Mouse (Mus musculus) left cerebral cortex, adult 11 months (tissue): ENCODE measurements around the gene Sobp.

Source experiments
- DNase-seq: peaks from one replicate; pipeline ENCODE4 v3.0.0; 2022; ENCODE audit warnings: low spot score

Gene Sobp

DNA sequence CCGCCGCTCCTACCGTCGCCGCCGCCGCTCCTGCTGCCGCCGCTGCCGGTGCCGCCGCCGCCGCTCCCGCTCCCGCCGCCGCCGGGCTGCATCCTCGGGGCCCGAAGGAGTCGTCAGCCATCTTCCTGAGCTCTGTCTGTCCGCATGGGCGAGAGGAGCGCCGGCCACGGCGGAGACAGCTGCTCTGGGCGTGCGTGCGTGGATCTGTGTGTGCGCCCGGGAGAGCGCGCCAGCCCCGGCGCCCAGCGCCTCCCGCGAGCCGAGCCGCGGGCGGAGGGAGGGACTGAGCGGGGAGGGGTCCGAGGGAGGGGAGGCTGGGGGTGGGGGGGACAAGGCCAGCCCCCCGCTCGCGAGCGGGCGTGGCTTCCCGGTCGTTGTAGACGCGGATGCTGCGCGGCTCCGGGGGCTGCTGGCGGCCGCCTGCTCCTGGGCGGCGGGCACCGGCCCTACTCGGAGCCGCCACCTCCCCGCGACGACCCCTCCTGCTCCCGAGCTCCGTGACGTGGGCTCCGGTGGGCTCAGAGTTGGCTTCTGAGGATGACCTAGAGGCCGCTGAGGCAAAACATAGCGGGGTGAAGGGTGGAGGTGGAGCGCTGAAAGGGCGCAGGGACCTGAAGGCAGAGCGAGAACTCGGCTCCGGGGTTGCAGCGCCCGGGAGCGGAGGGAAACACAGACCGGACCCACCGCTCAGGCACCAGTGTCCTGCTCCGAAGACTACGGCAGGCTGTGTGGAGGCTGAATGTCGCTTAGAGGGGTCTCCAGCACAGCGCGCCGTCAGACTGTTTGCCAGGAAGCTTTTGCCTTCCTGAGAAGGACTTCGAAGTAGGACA lies at the start of gene Sobp, which contains the start of gene 9030612E09Rik:
TSS of gene Sobp (minus strand) at position 205 of the 830 bp plus-strand sequence.
TSS of gene 9030612E09Rik (plus strand) at position 379 of the 830 bp plus-strand sequence.
- DNase-seq: peak; percentile 62

- no peak for DNase-seq
Measured at GRCm38 (mm10) chr10:43223391-43223790, 49.1 kb upstream of the Sobp start.

- no peak for DNase-seq
Measured at GRCm38 (mm10) chr10:43221659-43222058, 47.3 kb upstream of the Sobp start.

DNA sequence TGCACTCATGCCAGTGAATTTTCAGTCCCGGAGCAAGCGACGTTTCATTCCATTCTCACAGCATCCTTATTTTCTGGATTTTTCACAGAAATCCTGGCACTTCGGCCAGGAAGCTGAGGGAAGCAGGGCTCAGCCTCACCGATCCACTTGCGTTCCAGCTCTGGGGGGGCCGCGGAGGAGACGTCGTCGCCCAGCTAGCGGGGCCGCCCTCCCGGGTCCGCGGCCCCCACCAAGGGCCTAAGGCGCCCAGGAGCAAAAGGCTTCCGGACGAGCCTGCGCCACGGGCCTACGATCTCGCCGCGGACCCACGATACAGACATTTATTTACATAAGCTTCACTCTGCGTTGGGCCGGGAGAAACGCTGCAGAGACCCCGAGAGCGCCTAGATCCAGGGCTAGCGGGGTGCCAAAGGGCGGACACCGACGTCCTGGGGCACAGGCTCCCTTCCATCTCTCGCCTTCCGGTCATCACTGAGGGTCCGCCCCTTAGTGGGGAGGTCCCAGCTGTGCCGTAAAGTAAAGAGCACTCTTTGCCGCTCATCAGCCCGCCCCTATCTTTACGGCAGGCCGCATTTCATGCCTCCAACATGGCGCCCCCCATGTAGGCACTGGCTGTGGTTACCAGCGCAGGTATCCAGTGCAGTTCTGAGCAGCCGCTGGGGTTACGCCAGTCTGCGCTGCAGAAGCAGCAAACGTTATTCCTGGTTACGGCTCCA lies 46.7 kb upstream of the Sobp start, which contains the start of gene Pdss2:
TSS of gene Pdss2 (plus strand) at position 577 of the 716 bp plus-strand sequence.
- DNase-seq: peak; percentile 90

DNA sequence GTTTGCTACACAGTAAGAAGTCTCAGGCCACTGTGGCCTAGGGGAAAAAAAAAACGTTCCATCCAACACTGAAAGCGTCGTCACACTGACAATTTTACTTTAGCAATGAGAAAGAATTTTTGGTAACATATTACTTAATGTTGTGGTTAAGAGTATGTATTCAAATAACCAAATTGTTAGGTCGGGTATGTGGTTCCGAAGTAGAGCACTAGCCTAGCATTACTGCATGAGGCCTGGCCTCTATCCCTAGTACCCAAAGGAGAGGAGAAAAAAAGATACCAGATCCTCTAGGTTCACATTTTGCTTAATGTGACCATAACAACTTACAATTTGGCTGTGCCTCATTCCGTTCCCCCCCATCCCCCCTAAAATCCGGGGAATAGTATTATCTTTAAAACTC lies 46.1 kb upstream of the Sobp start:
- DNase-seq: no peak

GRCm38 (mm10) chr10:43217361-43217900 lies 43.1 kb upstream of the Sobp start:
- DNase-seq: no peak

DNA sequence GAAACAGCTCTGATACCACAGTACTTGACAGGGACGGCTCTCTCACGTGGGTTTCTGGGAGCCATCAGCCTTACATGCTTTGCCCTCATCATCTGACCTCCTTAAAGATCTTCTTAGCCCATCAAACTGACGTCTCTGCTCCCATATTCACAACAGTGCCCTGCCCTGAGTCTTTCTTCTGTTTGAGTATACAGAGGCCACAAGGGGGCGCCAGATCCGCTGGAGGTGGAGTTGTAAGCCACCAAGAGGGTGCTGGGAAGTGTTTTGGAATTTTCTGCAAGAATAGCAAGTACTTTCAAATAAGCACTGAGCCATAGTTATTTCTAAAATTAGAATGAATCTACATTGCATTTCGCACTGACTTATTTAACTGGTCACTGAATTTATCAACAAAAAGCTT lies 37.5 kb upstream of the Sobp start:
- no peak for DNase-seq

- no peak for DNase-seq
Measured at GRCm38 (mm10) chr10:43203865-43204264, 29.5 kb upstream of the Sobp start.

GRCm38 (mm10) chr10:43200206-43200605 lies 25.9 kb upstream of the Sobp start:
- no peak for DNase-seq

- no peak for DNase-seq
Measured at GRCm38 (mm10) chr10:43180313-43180912, 6.1 kb upstream of the Sobp start.

DNA sequence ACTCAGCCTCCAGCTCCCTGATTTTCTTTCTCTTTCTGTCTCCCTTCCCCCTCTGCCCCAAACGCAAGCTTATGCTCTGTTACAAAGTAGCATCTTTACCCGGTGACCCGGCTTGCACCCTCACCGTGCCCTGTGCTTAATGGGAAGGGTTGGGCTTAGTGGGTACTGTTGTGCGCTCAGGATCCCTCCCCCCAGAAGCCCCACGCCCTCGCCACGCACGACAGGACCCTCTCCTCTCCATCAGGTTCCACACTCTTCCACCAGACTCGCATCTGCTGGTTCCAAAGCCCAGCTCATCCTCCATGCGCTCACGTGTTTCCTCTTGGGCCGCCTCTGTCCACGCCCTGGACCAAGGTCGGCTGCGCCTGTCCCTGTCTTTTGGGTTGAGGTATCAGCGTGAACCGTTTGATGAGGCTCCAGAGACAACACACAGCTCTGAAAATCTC lies 849 bp upstream of the Sobp start:
- DNase-seq: no peak

- no peak for DNase-seq
Measured at GRCm38 (mm10) chr10:43173828-43174325, 453 bp downstream of the Sobp start.

DNA sequence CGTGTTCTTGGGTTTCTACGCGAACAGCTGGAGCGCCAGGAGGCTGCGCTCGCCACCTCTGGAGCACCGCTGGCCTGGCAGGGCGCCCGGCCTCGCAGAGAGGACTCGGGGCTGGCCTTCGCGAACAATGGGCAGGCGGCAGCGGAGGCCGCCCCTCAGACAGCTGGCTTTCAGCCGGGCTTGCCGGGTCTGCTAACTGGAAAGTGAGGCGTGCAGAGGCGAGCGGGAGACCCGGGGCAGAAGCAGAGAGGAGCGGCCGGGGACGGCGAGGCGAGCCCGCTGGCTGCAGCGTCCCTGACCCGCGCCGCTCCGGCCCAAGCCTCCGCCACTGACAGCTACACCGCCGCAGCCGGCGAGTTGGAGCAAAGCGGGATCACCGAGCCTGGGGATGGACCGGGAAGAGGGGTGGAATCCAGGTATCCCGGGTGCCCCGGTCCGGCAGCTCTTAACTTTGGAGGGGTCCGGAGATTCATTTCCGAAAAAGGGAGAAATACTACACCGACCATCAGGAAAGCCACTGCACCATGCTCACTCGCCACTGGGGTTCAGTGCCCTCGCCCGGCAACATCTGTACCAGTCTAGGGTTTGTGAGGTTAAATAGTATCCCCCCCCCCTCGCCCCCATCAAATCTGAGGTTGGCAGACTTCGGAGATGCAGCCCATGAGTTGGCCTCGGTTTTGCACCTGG lies 1.0 kb downstream of the Sobp start:
- no peak for DNase-seq

DNA sequence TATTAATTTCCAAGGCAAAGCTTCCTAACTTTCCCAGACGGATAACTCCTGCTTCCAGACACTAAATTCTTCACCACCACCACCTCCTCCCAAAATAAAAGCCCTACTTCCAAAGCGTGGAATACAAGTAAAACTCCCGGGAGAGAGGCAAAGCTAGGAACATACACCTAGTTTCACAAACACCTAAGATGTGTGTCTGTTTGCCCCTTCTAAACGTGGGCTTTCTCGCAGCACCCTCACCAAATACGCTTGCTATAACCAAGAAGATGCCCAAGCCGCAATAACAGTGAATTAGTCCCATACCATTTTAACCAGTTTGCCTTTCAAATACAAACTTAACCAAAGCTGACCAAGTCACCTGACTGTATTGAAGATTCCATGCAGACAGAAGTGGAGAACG lies 1.8 kb downstream of the Sobp start:
- no peak for DNase-seq

- no peak for DNase-seq
Measured at GRCm38 (mm10) chr10:43172066-43172465, 2.3 kb downstream of the Sobp start.

DNA sequence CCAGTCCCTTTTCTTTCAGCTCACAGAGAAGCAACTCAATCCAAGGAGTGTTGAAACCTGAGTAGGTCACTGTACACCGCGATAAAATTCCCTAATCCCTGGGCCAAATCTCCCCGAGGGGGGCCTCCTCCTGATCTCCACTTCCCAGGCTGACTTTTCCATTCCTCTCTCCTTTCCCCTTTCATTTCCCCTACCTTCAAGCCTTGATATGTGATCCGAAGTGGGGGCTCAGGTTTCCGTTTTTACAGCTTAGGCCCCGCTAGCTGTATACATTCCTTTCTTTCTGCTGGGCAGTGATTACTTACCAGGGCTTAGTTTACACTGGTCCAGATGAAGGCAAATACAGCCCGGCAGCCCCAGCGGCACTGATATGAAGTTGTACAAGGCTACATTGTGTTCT lies 3.2 kb downstream of the Sobp start:
- no peak for DNase-seq

GRCm38 (mm10) chr10:43168847-43169246 lies 5.5 kb downstream of the Sobp start:
- no peak for DNase-seq

DNA sequence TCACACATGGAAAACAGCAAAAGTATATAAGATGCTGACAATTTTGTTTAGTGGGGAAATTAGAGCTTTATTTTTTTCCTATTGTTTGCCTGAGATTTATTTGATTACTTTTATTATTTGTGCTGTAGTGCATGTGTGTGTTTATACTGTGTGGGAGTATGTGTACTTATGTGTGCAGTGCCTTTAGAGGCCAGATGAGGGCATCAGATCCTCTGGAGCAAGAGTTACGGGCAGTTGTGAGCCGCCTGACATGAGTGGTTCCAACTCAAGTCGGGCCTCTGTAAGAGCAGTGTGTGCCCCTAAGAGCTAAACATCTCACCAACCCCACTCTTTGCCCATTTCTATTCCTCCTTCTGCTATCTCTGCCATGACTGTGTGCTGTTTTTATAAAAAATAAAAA lies 7.5 kb downstream of the Sobp start:
- DNase-seq: no peak

- no peak for DNase-seq
Measured at GRCm38 (mm10) chr10:43166146-43166545, 8.2 kb downstream of the Sobp start.

DNA sequence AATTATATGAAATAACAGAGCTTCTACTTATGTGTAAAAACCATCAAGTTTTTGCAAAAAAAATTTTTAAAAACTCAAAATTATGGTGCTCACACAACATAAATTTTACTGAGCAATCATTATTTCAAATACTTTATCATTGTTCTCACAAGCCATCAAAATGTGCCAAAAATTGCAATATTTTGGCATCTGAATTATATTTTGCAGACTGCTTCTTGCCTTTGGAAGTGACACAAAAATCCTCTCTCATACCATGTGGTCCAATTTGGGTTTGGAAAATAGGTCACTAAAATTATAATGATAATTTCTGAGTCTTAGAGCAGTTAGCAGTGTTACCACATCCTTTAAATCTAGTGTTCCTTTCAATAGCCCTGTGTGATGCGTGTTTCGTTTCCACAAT lies 9.9 kb downstream of the Sobp start:
- DNase-seq: no peak

- no peak for DNase-seq
Measured at GRCm38 (mm10) chr10:43162318-43162717, 12.0 kb downstream of the Sobp start.

DNA sequence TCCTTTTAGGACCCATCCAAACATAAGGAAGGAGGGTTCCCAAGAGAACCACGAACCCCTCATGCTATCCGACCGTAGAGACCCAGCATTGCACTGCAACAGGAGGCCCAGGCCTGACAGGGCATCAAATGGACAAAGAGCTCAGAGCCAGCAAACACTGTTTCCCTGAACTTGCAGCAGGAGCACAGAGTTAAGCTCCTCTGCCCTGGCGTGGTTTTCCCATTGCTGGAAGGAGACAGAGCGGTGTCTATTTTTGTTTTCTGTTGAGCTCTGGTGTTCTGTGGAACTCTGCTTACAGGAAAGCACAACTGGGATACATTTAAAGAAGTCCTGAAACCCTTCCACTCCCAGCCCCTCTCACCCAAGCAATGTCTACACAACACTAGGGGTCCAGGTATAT lies 15.0 kb downstream of the Sobp start:
- no peak for DNase-seq
